Mouse (Mus musculus) gastrocnemius, adult 18-20 months (tissue): ENCODE measurements around the gene Rmdn3. TPM values are rescaled to one million over a fixed set of nuclear protein-coding genes. Genes with fewer than 3 reads are reported as not detected.
A peak's percentile ranks its signal among the peaks of the same experiment; 100 is the strongest.

ENCODE experiments used
- DNase-seq: peaks from one replicate; pipeline ENCODE4 v3.0.0; 2021; ENCODE audit warnings: low spot score
- long read RNA-seq, 2 experiments: library from polyadenylated mRNA; stranded (forward); transcript quantifications; one replicate each; pipeline ENCODE4 v2.0.0; 2021
- total RNA-seq, 2 experiments: library from RNA; stranded (reverse); gene quantifications; 2 replicates each; pipeline ENCODE4 v1.2.3; 2021

Rmdn3 gene
- total RNA-seq, result 1 to 10 TPM; 3.4 to 4.9 TPM
- long read RNA-seq, experiment 1, transcript Rmdn3-201 (13 exons, 2,249 nt), result major isoform, 10 of 12 reads
- long read RNA-seq, experiment 1, partial matches to known transcripts, result 0 of 12 reads
- long read RNA-seq, experiment 1, other reads (novel, unspliced or antisense), result 2 of 12 reads
- long read RNA-seq, experiment 2, partial matches to known transcripts, result 0 of 4 reads
- long read RNA-seq, experiment 2, other reads (novel, unspliced or antisense), result 2 of 4 reads

GRCm38 (mm10) chr2:119156681-119157572 lies at the start of gene Rmdn3:
Gene Rmdn3 (minus strand): TSS chr2:119157034.
- DNase-seq, result peak; percentile 94

- DNase-seq, result no peak
These were observed 47.1 kb upstream of the Rmdn3 start for GRCm38 (mm10) chr2:119203871-119204460.

- DNase-seq, result no peak
These were observed 46.1 kb upstream of the Rmdn3 start for GRCm38 (mm10) chr2:119202914-119203453.

- no peak for DNase-seq
These were observed 42.1 kb upstream of the Rmdn3 start for GRCm38 (mm10) chr2:119198934-119199333.

- DNase-seq, result no peak
These were observed 41.2 kb upstream of the Rmdn3 start for GRCm38 (mm10) chr2:119198049-119198448.

- DNase-seq, result no peak
These were observed 40.7 kb upstream of the Rmdn3 start for GRCm38 (mm10) chr2:119197493-119197892.

GRCm38 (mm10) chr2:119196316-119197108 lies 39.7 kb upstream of the Rmdn3 start:
- no peak for DNase-seq

- peak; percentile 68 for DNase-seq
These were observed 37.3 kb upstream of the Rmdn3 start for GRCm38 (mm10) chr2:119194140-119194539.

- DNase-seq, result no peak
These were observed 34.1 kb upstream of the Rmdn3 start for GRCm38 (mm10) chr2:119190969-119191368.

- peak; percentile 89 for DNase-seq
These were observed 32.3 kb upstream of the Rmdn3 start for GRCm38 (mm10) chr2:119189029-119189710.

- DNase-seq, result no peak
These were observed 26.1 kb upstream of the Rmdn3 start for GRCm38 (mm10) chr2:119182914-119183313.

GRCm38 (mm10) chr2:119177384-119177939 lies 20.6 kb upstream of the Rmdn3 start:
- DNase-seq, result no peak

- DNase-seq, result no peak
These were observed 19.9 kb upstream of the Rmdn3 start for GRCm38 (mm10) chr2:119176761-119177160.

- DNase-seq, result no peak
These were observed 18.8 kb upstream of the Rmdn3 start for GRCm38 (mm10) chr2:119175614-119176013.

GRCm38 (mm10) chr2:119174866-119175265 lies 18.0 kb upstream of the Rmdn3 start:
- no peak for DNase-seq

- no peak for DNase-seq
These were observed 17.3 kb upstream of the Rmdn3 start, which contains the start of gene Gm14137 for GRCm38 (mm10) chr2:119173991-119174651. Gene Gm14137 (plus strand): TSS chr2:119174509.

GRCm38 (mm10) chr2:119172862-119173576 lies 16.2 kb upstream of the Rmdn3 start:
- DNase-seq, result no peak

- no peak for DNase-seq
These were observed 15.6 kb upstream of the Rmdn3 start for GRCm38 (mm10) chr2:119172446-119172845.

GRCm38 (mm10) chr2:119171574-119171973 lies 14.7 kb upstream of the Rmdn3 start:
- no peak for DNase-seq
